8 mouse cellular contexts compared by ENCODE assay signal in genomic region chr1:69759544-69759943, GRCm38 (mm10).
DNase-seq lines count a peak whose midpoint lies in the region; ATAC-seq and TF ChIP-seq lines count a peak whose summit lies in the region.
"Had no signal": no experiment of that assay in that cellular context is flagged by ENCODE, and none has a peak within 500 bp of the region (broad histone marks: within the 10 kb centered on the region; RNA-seq: fewer than 3 reads in every experiment).

No protein-coding gene starts in this region.

- WGBS in intestine, embryonic 15.5 days = 63% methylated on average over 13 of the region's 13 CpGs
- WGBS in intestine, embryonic 16.5 days = 68% methylated on average over 13 of the region's 13 CpGs
- 49% methylated on average over 13 of the region's 13 CpGs for WGBS in lung, adult 2 months

- no peaks in the 10 kb centered on the region for H3K27me3 ChIP-seq in intestine, embryonic 15.5 days (replicated peaks)
- no peaks in the 10 kb centered on the region for H3K27me3 ChIP-seq in intestine, embryonic 16.5 days (replicated peaks; ENCODE audit: control insufficient read depth, insufficient read depth, low read length)
- H3K27me3 ChIP-seq: stomach, embryonic 15.5 days had no signal

- no peak overlapping the region for H3K27ac ChIP-seq in intestine, embryonic 15.5 days
- H3K27ac ChIP-seq in intestine, embryonic 16.5 days (ENCODE audit: low read length) = no peak overlapping the region
- H3K27ac ChIP-seq: stomach, embryonic 15.5 days had no signal

- H3K9me3 ChIP-seq in intestine, embryonic 15.5 days = no peaks in the 10 kb centered on the region
- no peaks in the 10 kb centered on the region for H3K9me3 ChIP-seq in intestine, embryonic 16.5 days (ENCODE audit: control insufficient read depth, low read length)
- H3K9me3 ChIP-seq: stomach, embryonic 15.5 days had no signal

- TF ChIP-seq POLR2A in lung, adult 2 months (IDR thresholded peaks at IDR 0.05; ENCODE audit: borderline replicate concordance, extremely low read depth, low read depth, low read length) = no peak

- TF ChIP-seq CTCF in lung, adult 2 months (IDR thresholded peaks at IDR 0.05; ENCODE audit: insufficient read depth, low read length) = no peak

- no peaks in the 10 kb centered on the region for H3K36me3 ChIP-seq in intestine, embryonic 15.5 days
- no peaks in the 10 kb centered on the region for H3K36me3 ChIP-seq in intestine, embryonic 16.5 days (ENCODE audit: control insufficient read depth, insufficient read depth, low read length)
- H3K36me3 ChIP-seq: stomach, embryonic 15.5 days had no signal

- H3K4me1 ChIP-seq in intestine, embryonic 15.5 days (replicated peaks) = no peaks in the 10 kb centered on the region
- H3K4me1 ChIP-seq in intestine, embryonic 16.5 days (ENCODE audit: control insufficient read depth, insufficient read depth, low read length) = no peaks in the 10 kb centered on the region
- H3K4me1 ChIP-seq in lung, adult 2 months (ENCODE audit: control insufficient read depth, insufficient read depth, low read length) = no peaks in the 10 kb centered on the region
- H3K4me1 ChIP-seq: stomach, embryonic 15.5 days had no signal

- H3K9ac ChIP-seq in intestine, embryonic 15.5 days = no peak overlapping the region
- no peak overlapping the region for H3K9ac ChIP-seq in intestine, embryonic 16.5 days (ENCODE audit: low read depth, low read length)
- H3K9ac ChIP-seq: stomach, embryonic 15.5 days had no signal

- DNase-seq in MEL-GATA-1-ER (ENCODE audit: extremely low read depth, low read depth) = peak; percentile 32
- DNase-seq in frontal cortex, postnatal 25 days (ENCODE audit: low spot score in 2 of 2) = peak; percentile 4 to 5
- peak; percentile 33 to 53 for DNase-seq in natural killer cell, adult 2 months (ENCODE audit: low spot score in 2 of 2)
- DNase-seq in kidney, postnatal 14 days = no peak
- DNase-seq in lung, adult 2 months = no peak

- H3K4me2 ChIP-seq in intestine, embryonic 15.5 days (replicated peaks) = peak overlapping the region; percentile 37; the same call in 1 of the 2 replicates
- no peak overlapping the region for H3K4me2 ChIP-seq in intestine, embryonic 16.5 days (ENCODE audit: low read depth, low read length)
- H3K4me2 ChIP-seq: stomach, embryonic 15.5 days had no signal

- no peak overlapping the region for H3K4me3 ChIP-seq in intestine, embryonic 15.5 days (replicated peaks)
- H3K4me3 ChIP-seq in intestine, embryonic 16.5 days (ENCODE audit: low read length) = no peak overlapping the region
- no peak overlapping the region for H3K4me3 ChIP-seq in lung, adult 2 months (replicated peaks; ENCODE audit: extremely low read depth, low read depth, low read length)
- H3K4me3 ChIP-seq: stomach, embryonic 15.5 days had no signal

- no peak for ATAC-seq in intestine, embryonic 15.5 days
- ATAC-seq in intestine, embryonic 16.5 days = no peak

Comparison
In these comparisons a context has a peak if more than half of its experiments do, and no peak if none do; other contexts are left out.
1. DNase-seq: peak in MEL-GATA-1-ER (single experiment), frontal cortex, postnatal 25 days (2 of 2) and natural killer cell, adult 2 months (2 of 2); none in kidney, postnatal 14 days (single experiment) and lung, adult 2 months (single experiment).